Mouse (Mus musculus) urinary bladder, postnatal 14 days (tissue): ENCODE results near the gene Fgfr1op.
"Not testable (repeated sequence)": the region's sequence is repeated elsewhere in the genome, so short reads cannot be mapped to it uniquely, and the experiment has no call there.

Experiments
- DNase-seq: peaks from one replicate; pipeline ENCODE4 v3.0.0; 2021; ENCODE audit warnings: low spot score

The Fgfr1op gene

GRCm38 (mm10) chr17:8164701-8165607 lies at the start of gene Fgfr1op:
Gene Fgfr1op (plus strand): TSS chr17:8165501.
- peak; percentile 15 for DNase-seq

GRCm38 (mm10) chr17:8116378-8116777 lies 48.9 kb upstream of the Fgfr1op start:
- DNase-seq, result not testable (repeated sequence)

GRCm38 (mm10) chr17:8116928-8117327 lies 48.4 kb upstream of the Fgfr1op start:
- not testable (repeated sequence) for DNase-seq

- DNase-seq, result not testable (repeated sequence)
These were observed 42.3 kb upstream of the Fgfr1op start for GRCm38 (mm10) chr17:8122974-8123373.

- DNase-seq, result not testable (repeated sequence)
These were observed 40.7 kb upstream of the Fgfr1op start for GRCm38 (mm10) chr17:8124586-8124985.

- not testable (repeated sequence) for DNase-seq
These were observed 36.8 kb upstream of the Fgfr1op start for GRCm38 (mm10) chr17:8128326-8128993.

GRCm38 (mm10) chr17:8129578-8129977 lies 35.7 kb upstream of the Fgfr1op start:
- not testable (repeated sequence) for DNase-seq

GRCm38 (mm10) chr17:8130849-8131248 lies 34.5 kb upstream of the Fgfr1op start:
- not testable (repeated sequence) for DNase-seq

GRCm38 (mm10) chr17:8138116-8138515 lies 27.2 kb upstream of the Fgfr1op start:
- not testable (repeated sequence) for DNase-seq

- not testable (repeated sequence) for DNase-seq
These were observed 25.1 kb upstream of the Fgfr1op start for GRCm38 (mm10) chr17:8140210-8140609.

- DNase-seq, result not testable (repeated sequence)
These were observed 21.3 kb upstream of the Fgfr1op start for GRCm38 (mm10) chr17:8143802-8144673.

GRCm38 (mm10) chr17:8146931-8147330 lies 18.4 kb upstream of the Fgfr1op start:
- DNase-seq, result not testable (repeated sequence)

GRCm38 (mm10) chr17:8147439-8148316 lies 17.6 kb upstream of the Fgfr1op start, which contains the start of the genes Gm49673 and Rnaset2a:
Gene Gm49673 (minus strand): TSS chr17:8147788.
Gene Rnaset2a (minus strand): TSS chr17:8148097.
- peak; percentile 24 for DNase-seq

- DNase-seq, result not testable (repeated sequence)
These were observed 10.3 kb upstream of the Fgfr1op start for GRCm38 (mm10) chr17:8155010-8155409.

- not testable (repeated sequence) for DNase-seq
These were observed 9.3 kb upstream of the Fgfr1op start for GRCm38 (mm10) chr17:8155982-8156381.

GRCm38 (mm10) chr17:8158627-8159026 lies 6.7 kb upstream of the Fgfr1op start:
- DNase-seq, result not testable (repeated sequence)

GRCm38 (mm10) chr17:8160969-8161368 lies 4.3 kb upstream of the Fgfr1op start:
- peak; percentile 53 for DNase-seq

- DNase-seq, result not testable (repeated sequence)
These were observed 276 bp downstream of the Fgfr1op start for GRCm38 (mm10) chr17:8165608-8165945.

- DNase-seq, result not testable (repeated sequence)
These were observed 676 bp downstream of the Fgfr1op start for GRCm38 (mm10) chr17:8165977-8166376.

GRCm38 (mm10) chr17:8166454-8166853 lies 1.2 kb downstream of the Fgfr1op start:
- not testable (repeated sequence) for DNase-seq

- not testable (repeated sequence) for DNase-seq
These were observed 2.1 kb downstream of the Fgfr1op start for GRCm38 (mm10) chr17:8167436-8167835.
